Mouse (Mus musculus): Measurements from ENCODE around the gene Clip1.
"Not testable (repeated sequence)": the region's sequence is repeated elsewhere in the genome, so short reads cannot be mapped to it uniquely, and the experiment has no call there.

DNA sequence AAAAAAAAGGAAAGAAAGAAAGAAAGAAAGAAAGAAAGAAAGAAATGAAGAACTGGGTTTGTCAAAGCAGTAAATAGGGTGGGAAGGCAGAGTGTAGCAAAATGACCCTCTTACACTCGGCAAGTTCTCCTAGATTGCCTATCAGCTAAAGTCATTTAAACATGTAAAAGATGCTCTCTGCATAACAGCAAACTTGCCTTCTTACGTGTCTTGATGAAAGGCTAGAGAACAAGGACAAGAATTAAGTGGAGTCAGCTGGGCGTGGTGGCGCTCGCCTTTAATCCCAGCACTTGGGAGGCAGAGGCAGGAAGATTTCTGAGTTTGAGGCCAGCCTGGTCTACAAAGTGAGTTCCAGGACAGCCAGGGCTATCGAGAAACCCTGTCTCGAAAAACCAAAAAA is 39.4 kb upstream of the Clip1 start:
- TF ChIP-seq CTCF (IDR thresholded peaks at IDR 0.05; ENCODE audit: control insufficient read depth, insufficient read depth, insufficient replicate concordance, low read depth, low read length); POLR2A (IDR thresholded peaks at IDR 0.05; ENCODE audit: control insufficient read depth, low read depth, low read length): not testable (repeated sequence)
